Mouse (Mus musculus) cerebellum, adult 11-12 months (tissue): ENCODE data around the gene Ly6g6e.
A peak's percentile ranks its signal among the peaks of the same experiment; 100 is the strongest.

Experiments used
- DNase-seq: peaks from one replicate; pipeline ENCODE4 v3.0.0; 2022

Gene Ly6g6e

DNA sequence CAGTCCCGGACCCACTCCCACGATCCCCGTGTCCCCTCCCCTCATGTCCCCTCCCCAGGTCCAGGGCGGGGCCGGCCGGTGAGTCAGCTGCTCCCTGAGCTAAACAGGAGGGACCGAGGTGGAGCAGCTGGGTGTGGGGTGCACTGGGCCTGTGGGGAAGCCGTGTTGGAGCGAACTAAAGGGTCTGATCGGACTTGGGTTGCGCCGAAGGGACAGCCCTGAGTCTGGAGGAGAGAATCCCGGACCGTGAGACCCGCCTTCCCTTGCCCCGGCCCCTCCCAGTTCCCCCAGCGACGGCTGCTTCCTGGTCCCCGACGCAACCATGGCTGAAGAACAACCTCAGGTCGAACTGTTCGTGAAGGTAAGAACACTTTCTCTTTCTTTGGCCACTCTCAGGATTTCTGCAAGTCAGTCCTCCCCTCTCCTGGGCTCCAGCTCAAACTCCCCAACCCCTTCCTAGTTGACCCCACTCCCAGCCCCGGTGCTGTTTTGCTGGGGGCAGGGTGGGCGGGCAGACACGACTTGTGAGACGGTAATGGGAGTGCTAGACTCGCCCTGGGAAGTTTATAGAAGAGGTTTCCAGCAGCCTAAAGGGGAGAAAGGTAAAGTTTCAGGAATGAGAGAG, 26.5 kb upstream of the Ly6g6e start:
- DNase-seq, result peak; percentile 49

GRCm38 (mm10) chr17:35051156-35052086, 25.3 kb upstream of the Ly6g6e start:
- DNase-seq, result peak; percentile 63

GRCm38 (mm10) chr17:35052271-35052798, 24.4 kb upstream of the Ly6g6e start:
- peak; percentile 31 for DNase-seq

GRCm38 (mm10) chr17:35055691-35056495, 20.8 kb upstream of the Ly6g6e start:
- DNase-seq, result no peak

DNA sequence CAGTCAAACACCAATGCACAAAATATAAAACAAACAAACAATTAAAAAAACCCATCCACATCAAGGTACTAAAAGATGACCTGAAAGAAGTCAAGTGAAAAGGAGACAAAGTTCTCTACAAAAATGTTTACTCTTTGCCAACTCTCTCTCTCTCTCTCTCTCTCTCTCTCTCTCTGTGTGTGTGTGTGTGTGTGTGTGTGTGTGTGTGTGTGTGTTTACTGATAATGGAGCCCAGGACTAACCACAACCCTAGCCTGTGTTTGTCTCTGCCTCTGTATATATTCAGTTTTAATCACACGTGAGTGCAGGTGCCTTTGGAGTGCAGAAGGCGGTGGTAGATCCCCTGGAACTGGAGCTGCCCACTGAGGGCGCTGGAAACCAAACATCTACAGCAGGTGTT, 19.6 kb upstream of the Ly6g6e start:
- no peak for DNase-seq

GRCm38 (mm10) chr17:35058316-35058715, 18.4 kb upstream of the Ly6g6e start:
- peak; percentile 37 for DNase-seq

DNA sequence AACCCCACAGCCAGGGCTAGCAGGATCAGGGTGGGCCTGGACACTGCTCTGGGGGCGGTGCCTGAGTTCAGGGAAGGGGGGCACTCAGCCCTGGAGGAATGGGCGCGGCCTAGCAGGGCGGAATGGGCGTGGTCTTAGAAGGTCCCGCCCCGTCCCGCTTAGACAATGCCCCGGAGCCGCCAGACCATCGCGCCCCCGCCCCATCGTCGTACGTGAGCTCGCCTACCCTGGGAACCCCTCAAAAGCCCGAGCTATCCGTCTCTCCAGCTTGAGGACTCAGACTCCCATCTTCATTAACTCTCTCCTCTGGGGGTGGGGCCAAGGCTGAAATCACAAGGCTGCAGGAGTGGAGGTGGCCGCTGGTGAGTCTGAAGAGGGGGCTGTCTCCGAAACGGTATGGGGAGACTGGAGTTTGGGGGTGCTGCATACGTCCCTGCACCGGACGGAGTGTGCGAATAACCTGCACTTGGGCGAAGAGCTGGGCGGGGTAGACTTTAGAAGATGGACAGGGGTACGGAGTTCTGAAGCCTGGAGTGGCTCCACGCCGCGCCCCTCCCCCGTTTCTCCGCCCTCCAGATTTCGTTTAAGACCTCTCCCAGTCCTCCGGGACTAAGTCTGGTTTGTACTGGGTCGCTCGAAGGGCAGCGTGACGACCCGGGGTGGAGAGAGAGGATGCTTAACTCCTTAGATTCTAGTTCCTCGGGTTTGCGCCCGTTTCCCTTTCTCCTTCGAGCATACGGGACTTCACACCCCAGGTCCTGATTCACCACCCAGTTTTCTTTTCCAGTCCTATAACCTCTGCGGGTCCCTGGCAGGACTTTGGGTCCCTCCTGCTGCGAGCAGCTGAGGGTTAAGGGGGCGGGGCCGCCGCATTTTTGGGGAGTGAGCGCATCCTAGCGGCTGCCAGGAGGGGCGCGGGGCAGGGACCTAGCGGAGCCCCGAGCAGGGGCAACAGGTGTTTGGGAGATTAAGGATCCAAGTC, 17.5 kb upstream of the Ly6g6e start, which contains the start of gene Ddah2:
TSS of gene Ddah2 (plus strand) at position 125 of the 982 bp plus-strand sequence.
- peak; percentile 84 for DNase-seq

GRCm38 (mm10) chr17:35060071-35060470, 16.6 kb upstream of the Ly6g6e start:
- peak; percentile 65 for DNase-seq

GRCm38 (mm10) chr17:35060737-35061297, 15.9 kb upstream of the Ly6g6e start:
- DNase-seq, result peak; percentile 61

GRCm38 (mm10) chr17:35061299-35061698, 15.4 kb upstream of the Ly6g6e start:
- peak; percentile 40 for DNase-seq

GRCm38 (mm10) chr17:35063466-35063865, 13.2 kb upstream of the Ly6g6e start:
- peak; percentile 54 for DNase-seq

DNA sequence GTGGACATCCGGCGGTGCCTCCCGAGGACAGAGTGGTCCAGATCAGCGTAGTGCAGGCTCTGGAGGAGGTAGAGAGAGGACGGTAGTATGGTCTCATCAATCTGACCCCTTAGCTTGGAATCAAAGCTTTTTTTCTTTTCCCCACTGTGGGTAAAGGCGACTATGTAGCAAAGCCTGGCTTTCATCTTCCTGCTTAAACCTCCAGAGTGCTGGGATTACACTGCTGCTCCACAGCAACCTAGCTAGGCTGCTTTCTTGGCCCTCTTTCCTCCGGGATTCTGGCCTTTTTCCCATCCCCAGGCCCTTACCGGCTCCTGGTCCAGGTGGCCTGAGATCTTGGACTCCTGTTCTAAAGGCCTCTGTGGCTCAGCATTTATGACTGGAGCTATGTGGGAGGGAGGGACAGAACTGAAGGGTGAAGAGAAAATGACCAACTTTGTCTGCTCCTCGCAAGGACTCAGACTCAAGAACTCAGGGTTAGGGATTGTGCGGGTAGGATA, 12.3 kb upstream of the Ly6g6e start:
- peak; percentile 82 for DNase-seq

DNA sequence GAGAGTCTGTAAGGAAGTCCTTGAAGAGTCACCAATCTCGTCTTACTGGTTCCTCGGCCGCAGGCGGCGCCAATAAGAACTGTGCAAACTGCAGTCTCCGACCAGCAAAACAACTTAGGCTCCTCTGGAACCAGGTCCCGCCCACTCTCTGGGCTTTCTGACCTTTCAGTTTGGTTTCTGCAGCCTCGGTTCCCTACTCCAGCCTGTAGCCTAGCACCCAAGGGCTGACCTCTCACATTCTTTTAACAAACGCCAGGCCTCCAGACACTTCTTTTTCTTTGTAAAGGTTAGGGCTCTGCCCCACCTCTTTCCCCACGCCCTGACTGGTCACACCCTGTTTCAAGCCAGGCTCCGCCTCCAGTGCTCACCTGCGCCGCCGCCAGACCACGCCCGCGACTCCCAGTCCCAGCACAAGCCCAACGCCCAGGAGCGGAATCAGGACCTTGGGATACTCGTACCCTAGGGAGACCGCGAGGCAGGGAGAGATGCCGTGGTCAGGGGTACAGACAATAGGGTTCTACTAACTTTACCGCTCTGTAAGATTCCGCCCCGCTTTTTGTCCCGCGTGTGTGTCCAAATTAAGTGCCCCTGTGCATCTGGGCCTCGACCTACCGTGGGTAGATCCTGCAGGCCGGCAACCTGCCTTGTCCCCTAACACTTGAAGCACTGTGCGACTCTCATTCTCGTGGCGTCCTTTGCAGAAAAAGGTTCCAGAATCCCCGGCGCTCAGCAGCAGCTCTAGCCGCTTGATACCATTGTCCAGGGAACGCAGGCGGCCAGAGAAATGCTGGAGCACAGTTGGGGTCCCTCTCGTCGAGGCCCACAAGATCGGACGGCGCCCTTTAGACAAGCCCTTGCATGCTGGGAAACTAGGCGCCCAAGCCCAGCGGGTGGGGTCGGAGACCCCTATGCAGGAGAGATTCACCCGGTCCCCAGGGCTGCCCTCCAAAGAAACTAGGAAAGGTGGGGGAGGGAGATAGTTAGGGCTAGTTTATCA, 11.5 kb upstream of the Ly6g6e start, which contains the start of gene Ly6g6c:
TSS of gene Ly6g6c (plus strand) at position 438 of the 997 bp plus-strand sequence.
- peak; percentile 73 for DNase-seq

GRCm38 (mm10) chr17:35066084-35066483, 10.6 kb upstream of the Ly6g6e start, which contains the start of gene Mpig6b:
Gene Mpig6b, minus strand, starts transcription at chr17:35066184.
- no peak for DNase-seq

GRCm38 (mm10) chr17:35068213-35068914, 8.3 kb upstream of the Ly6g6e start:
- DNase-seq, result peak; percentile 55

GRCm38 (mm10) chr17:35070556-35071229, 6.0 kb upstream of the Ly6g6e start:
- DNase-seq, result peak; percentile 95

DNA sequence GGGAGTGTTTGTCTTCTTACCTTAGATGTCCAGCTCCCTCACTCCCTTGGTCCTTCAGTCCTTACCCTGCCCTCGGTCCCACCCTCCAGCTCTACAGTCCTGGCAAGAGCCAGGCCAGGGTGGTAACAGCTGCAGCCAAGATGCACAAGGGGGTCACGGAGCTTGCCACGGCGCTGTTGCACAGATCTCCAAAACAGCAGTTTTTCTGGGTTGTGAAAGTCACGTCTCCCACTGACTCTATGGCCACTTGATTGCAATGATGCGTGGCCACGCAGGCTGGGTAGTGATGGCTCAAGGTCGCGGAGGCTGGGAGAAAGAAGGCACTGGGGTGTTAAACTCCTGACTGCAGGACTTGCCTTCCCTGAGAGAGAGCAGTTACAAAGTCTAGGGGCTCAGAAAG, 5.2 kb upstream of the Ly6g6e start:
- DNase-seq, result peak; percentile 56

GRCm38 (mm10) chr17:35074097-35074496, 2.6 kb upstream of the Ly6g6e start:
- peak; percentile 93 for DNase-seq
